Mouse (Mus musculus): Measurements from ENCODE around the gene Igf2bp2.

Igf2bp2 gene

GRCm38 (mm10) chr16:22106012-22106584 is 57.0 kb downstream of the Igf2bp2 start:
- DNase-seq (ENCODE audit: low spot score), result no peak

- DNase-seq (ENCODE audit: low spot score), result no peak
Observed at GRCm38 (mm10) chr16:22100067-22100466, 63.0 kb downstream of the Igf2bp2 start.

- DNase-seq (ENCODE audit: low spot score), result no peak
Observed at GRCm38 (mm10) chr16:22097659-22098058, 65.4 kb downstream of the Igf2bp2 start.

GRCm38 (mm10) chr16:22095751-22096150 is 67.3 kb downstream of the Igf2bp2 start:
- no peak for DNase-seq (ENCODE audit: low spot score)

GRCm38 (mm10) chr16:22091255-22091783 is 71.8 kb downstream of the Igf2bp2 start:
- no peak for DNase-seq (ENCODE audit: low spot score)

- DNase-seq (ENCODE audit: low spot score), result no peak
Observed at GRCm38 (mm10) chr16:22085411-22085810, 77.7 kb downstream of the Igf2bp2 start.

GRCm38 (mm10) chr16:22080125-22080710 is 82.9 kb downstream of the Igf2bp2 start:
- no peak for DNase-seq (ENCODE audit: low spot score)

GRCm38 (mm10) chr16:22076620-22076941 is 86.5 kb downstream of the Igf2bp2 start:
- peak; percentile 50 for DNase-seq (ENCODE audit: low spot score)

- no peak for DNase-seq (ENCODE audit: low spot score)
Observed at GRCm38 (mm10) chr16:22075829-22076619, 87.1 kb downstream of the Igf2bp2 start.

GRCm38 (mm10) chr16:22075067-22075466 is 88.0 kb downstream of the Igf2bp2 start:
- DNase-seq (ENCODE audit: low spot score), result no peak

GRCm38 (mm10) chr16:22071361-22071760 is 91.7 kb downstream of the Igf2bp2 start:
- DNase-seq (ENCODE audit: low spot score), result no peak

- no peak for DNase-seq (ENCODE audit: low spot score)
Observed at GRCm38 (mm10) chr16:22067406-22067805, 95.7 kb downstream of the Igf2bp2 start.

GRCm38 (mm10) chr16:22065536-22065935 is 97.6 kb downstream of the Igf2bp2 start:
- DNase-seq (ENCODE audit: low spot score), result no peak

GRCm38 (mm10) chr16:22062284-22062683 is 100.8 kb downstream of the Igf2bp2 start:
- no peak for DNase-seq (ENCODE audit: low spot score)

GRCm38 (mm10) chr16:22061555-22062160 is 101.4 kb downstream of the Igf2bp2 start:
- no peak for DNase-seq (ENCODE audit: low spot score)

- no peak for DNase-seq (ENCODE audit: low spot score)
Observed at GRCm38 (mm10) chr16:22060416-22060815, 102.7 kb downstream of the Igf2bp2 start.

GRCm38 (mm10) chr16:22058871-22059270 is 104.2 kb downstream of the Igf2bp2 start:
- no peak for DNase-seq (ENCODE audit: low spot score)

GRCm38 (mm10) chr16:22057498-22057897 is 105.6 kb downstream of the Igf2bp2 start:
- DNase-seq (ENCODE audit: low spot score), result no peak

GRCm38 (mm10) chr16:22053411-22053810 is 109.7 kb downstream of the Igf2bp2 start:
- no peak for DNase-seq (ENCODE audit: low spot score)

GRCm38 (mm10) chr16:22046739-22047366 is 116.2 kb downstream of the Igf2bp2 start:
- DNase-seq (ENCODE audit: low spot score), result no peak

- DNase-seq (ENCODE audit: low spot score), result no peak
Observed at GRCm38 (mm10) chr16:22045930-22046329, 117.2 kb downstream of the Igf2bp2 start.

GRCm38 (mm10) chr16:22043830-22044229 is 119.3 kb downstream of the Igf2bp2 start:
- DNase-seq (ENCODE audit: low spot score), result no peak

All from MN1 (cell line).